Mouse (Mus musculus): ENCODE results near the gene Serpinf2. TPM values are rescaled to one million over a fixed set of nuclear protein-coding genes. Genes with fewer than 3 reads are reported as not detected.

Serpinf2 gene
- polyA plus RNA-seq, 1 experiment = not detected

DNA sequence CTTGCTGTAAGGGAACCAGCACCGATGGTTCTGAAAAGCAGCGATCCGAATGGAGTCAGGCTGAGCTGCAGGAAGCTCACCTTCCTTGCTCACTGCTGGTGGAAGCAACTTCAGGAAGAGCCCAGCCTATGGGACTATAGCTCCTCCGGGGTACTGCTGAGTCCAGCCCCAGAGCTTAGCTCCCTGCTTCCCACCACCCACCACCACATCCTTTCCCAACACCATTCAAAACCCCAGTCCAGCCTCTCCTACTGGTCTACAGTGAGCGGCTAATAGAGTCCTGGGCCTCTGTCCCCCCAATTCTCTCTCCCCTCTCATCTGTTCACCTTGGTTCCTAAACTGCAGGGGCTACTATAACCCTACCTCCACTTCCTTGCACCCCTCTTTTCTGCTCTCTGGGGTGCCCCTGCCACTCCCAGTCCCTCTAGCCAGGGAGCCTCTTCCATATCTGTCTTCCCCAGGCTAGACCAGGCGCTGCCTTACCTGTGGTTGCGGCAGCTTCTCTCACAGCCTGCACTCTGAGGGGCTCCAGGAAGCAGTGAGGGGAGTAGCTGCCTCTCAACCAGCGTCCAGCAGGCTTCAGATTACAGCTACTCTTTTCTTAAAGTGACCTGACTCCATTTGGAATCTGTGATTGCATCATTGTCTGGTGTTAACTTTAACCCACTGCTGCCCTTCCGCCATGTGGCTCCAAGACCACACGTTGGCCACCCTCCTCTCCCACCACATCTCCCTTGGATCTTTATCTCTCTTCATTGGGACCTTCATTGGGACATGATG lies 17.2 kb downstream of the Serpinf2 start, which contains the start of gene Serpinf1:
Serpinf1 (minus strand) TSS at position 689 of the 780 bp plus-strand sequence.
- Histone ChIP-seq H3K4me3 (replicated peaks) (no peak within 1 kb of the TSS), H3K4me1 (peaks cover 18% of the 10 kb centered on the region; the same call in 1 of the 2 replicates), H3K36me3 (replicated peaks; ENCODE audit: low read length) (no peaks in the 10 kb centered on the region), H3K27me3 (replicated peaks) (peaks cover 59% of the 10 kb centered on the region), H3K9me3 (no peaks in the 10 kb centered on the region)
- TF ChIP-seq FLI1 (IDR thresholded peaks at IDR 0.05; ENCODE audit: low read length) = no peak
- no peak for TF ChIP-seq GATA1 (IDR thresholded peaks at IDR 0.05; ENCODE audit: borderline replicate concordance, low read length)

DNA sequence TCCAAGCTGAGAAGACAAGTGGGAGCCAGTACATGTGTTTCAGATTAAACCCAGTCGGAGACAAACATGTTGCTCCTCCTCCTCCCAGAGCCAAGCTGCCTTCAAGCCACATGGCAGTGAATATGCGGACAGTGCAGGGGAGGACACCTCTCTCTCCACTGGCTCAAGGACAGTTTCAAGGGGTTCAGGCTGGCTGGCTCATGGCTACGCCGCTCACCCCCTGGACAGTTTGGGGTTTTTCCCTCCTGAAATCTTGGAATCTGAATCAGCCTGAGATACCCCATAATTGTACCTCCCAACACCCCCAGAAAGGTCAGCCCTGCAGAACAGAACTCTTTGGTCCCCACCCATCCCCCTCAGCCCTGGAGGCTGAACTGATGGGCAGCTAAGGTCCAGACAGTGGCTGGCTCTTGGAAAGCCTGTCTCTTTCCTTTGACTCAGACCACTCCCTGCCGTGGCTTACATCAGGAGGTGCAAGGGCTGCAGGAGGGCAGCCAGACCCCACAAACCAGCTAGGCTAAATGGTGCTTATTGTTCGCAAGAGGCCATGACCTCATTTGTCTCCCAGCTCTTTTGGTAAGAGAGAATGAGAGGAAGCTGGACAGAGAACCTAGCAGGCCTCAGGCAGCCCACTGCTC lies 17.9 kb downstream of the Serpinf2 start:
- H3K27me3 ChIP-seq (replicated peaks) = peaks cover 59% of the 10 kb centered on the region
- peaks cover 22% of the 10 kb centered on the region for H3K4me1 ChIP-seq
- H3K4me3 ChIP-seq (replicated peaks) = no peak overlapping the region
- no peak for TF ChIP-seq GATA1 (IDR thresholded peaks at IDR 0.05; ENCODE audit: borderline replicate concordance, low read length)
- no peak for TF ChIP-seq FLI1 (IDR thresholded peaks at IDR 0.05; ENCODE audit: low read length)
- no peaks in the 10 kb centered on the region for H3K9me3 ChIP-seq
- H3K36me3 ChIP-seq (replicated peaks; ENCODE audit: low read length) = no peaks in the 10 kb centered on the region

DNA sequence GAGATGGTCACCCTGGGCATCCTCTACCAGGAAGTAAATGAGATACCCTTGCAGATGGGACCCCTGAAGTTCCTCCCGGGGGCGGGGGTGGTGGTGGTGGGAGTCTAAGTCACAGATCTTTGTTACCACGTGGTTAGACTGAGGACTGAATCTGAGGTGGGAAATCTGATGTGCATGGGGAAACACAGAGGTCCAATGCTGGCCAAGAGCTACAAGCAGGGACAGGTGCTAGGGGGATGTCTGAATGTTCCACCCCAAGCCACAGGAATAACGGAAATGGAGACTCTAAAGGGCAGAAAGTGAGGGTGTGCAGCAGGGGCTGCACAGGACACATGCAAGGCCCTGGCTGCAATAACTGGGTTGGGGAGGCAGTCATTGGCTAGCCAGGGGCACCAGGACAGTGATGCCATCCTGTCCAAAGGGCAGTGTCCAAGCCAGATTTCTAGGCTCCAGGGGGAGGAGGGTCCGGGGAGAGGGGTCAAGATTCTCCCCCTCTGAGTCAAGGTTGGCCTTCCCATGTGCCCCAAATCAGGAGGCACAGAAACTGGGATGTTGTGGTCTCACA lies 18.5 kb downstream of the Serpinf2 start:
- Histone ChIP-seq H3K9me3 (no peaks in the 10 kb centered on the region), H3K4me3 (replicated peaks) (no peak overlapping the region), H3K4me1 (peaks cover 28% of the 10 kb centered on the region), H3K27me3 (replicated peaks) (peaks cover 57% of the 10 kb centered on the region), H3K36me3 (replicated peaks; ENCODE audit: low read length) (no peaks in the 10 kb centered on the region)
- no peak for TF ChIP-seq FLI1 (IDR thresholded peaks at IDR 0.05; ENCODE audit: low read length)
- no peak for TF ChIP-seq GATA1 (IDR thresholded peaks at IDR 0.05; ENCODE audit: borderline replicate concordance, low read length)

- no peak overlapping the region for H3K4me3 ChIP-seq (replicated peaks)
- H3K4me1 ChIP-seq = peaks cover 37% of the 10 kb centered on the region
- TF ChIP-seq FLI1 (IDR thresholded peaks at IDR 0.05; ENCODE audit: low read length) (no peak), GATA1 (IDR thresholded peaks at IDR 0.05; ENCODE audit: borderline replicate concordance, low read length) (no peak)
- H3K27me3 ChIP-seq (replicated peaks) = peaks cover 50% of the 10 kb centered on the region
- H3K36me3 ChIP-seq (replicated peaks; ENCODE audit: low read length) = no peaks in the 10 kb centered on the region
- no peaks in the 10 kb centered on the region for H3K9me3 ChIP-seq
Measured at GRCm38 (mm10) chr11:75420037-75420436, 19.4 kb downstream of the Serpinf2 start.

DNA sequence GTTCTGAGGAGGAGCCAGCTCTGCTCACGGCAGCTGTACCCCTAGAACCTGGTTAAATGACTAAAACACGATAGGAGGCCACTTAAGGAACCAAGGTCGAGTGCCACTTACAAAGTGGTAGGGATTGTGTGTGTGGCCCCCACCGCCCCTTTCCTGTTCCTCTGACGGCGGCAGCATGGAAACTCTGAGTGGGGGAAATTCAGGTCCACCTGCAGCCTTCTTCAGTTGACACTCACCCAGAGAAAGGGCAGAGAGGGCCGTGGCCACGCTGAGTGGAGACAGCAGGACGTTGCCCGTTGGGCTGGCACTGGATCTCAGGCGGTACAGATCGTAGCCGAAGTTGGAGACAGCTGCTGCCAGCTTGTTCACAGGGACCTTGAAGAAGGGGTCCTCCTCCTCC lies 23.4 kb downstream of the Serpinf2 start:
- Histone ChIP-seq H3K27me3 (replicated peaks) (peaks cover 15% of the 10 kb centered on the region), H3K36me3 (replicated peaks; ENCODE audit: low read length) (no peaks in the 10 kb centered on the region), H3K9me3 (no peaks in the 10 kb centered on the region), H3K4me1 (peaks cover 55% of the 10 kb centered on the region), H3K4me3 (replicated peaks) (peak overlapping the region; percentile 20)
- TF ChIP-seq GATA1 (IDR thresholded peaks at IDR 0.05; ENCODE audit: borderline replicate concordance, low read length) = no peak
- no peak for TF ChIP-seq FLI1 (IDR thresholded peaks at IDR 0.05; ENCODE audit: low read length)

- no peaks in the 10 kb centered on the region for H3K9me3 ChIP-seq
- H3K27me3 ChIP-seq (replicated peaks) = peaks cover 7% of the 10 kb centered on the region
- no peak for TF ChIP-seq GATA1 (IDR thresholded peaks at IDR 0.05; ENCODE audit: borderline replicate concordance, low read length)
- TF ChIP-seq FLI1 (IDR thresholded peaks at IDR 0.05; ENCODE audit: low read length) = no peak
- no peaks in the 10 kb centered on the region for H3K36me3 ChIP-seq (replicated peaks; ENCODE audit: low read length)
- H3K4me1 ChIP-seq = peaks cover 63% of the 10 kb centered on the region
- H3K4me3 ChIP-seq (replicated peaks) = peak overlapping the region; percentile 42
Measured at GRCm38 (mm10) chr11:75415096-75415495, 24.3 kb downstream of the Serpinf2 start.

- TF ChIP-seq GATA1 (IDR thresholded peaks at IDR 0.05; ENCODE audit: borderline replicate concordance, low read length) (no peak), FLI1 (IDR thresholded peaks at IDR 0.05; ENCODE audit: low read length) (no peak)
- H3K4me1 ChIP-seq = peaks cover 56% of the 10 kb centered on the region
- no peak overlapping the region for H3K4me3 ChIP-seq (replicated peaks)
- H3K36me3 ChIP-seq (replicated peaks; ENCODE audit: low read length) = peaks cover 4% of the 10 kb centered on the region
- no peaks in the 10 kb centered on the region for H3K27me3 ChIP-seq (replicated peaks)
- no peaks in the 10 kb centered on the region for H3K9me3 ChIP-seq
Measured at GRCm38 (mm10) chr11:75410591-75410990, 28.8 kb downstream of the Serpinf2 start.

- Histone ChIP-seq H3K9me3 (no peaks in the 10 kb centered on the region), H3K4me1 (peaks cover 49% of the 10 kb centered on the region), H3K36me3 (replicated peaks; ENCODE audit: low read length) (peaks cover 4% of the 10 kb centered on the region), H3K27me3 (replicated peaks) (no peaks in the 10 kb centered on the region), H3K4me3 (replicated peaks) (no peak overlapping the region)
- TF ChIP-seq GATA1 (IDR thresholded peaks at IDR 0.05; ENCODE audit: borderline replicate concordance, low read length) (no peak), FLI1 (IDR thresholded peaks at IDR 0.05; ENCODE audit: low read length) (no peak)
Measured at GRCm38 (mm10) chr11:75409679-75410575, 29.5 kb downstream of the Serpinf2 start.

GRCm38 (mm10) chr11:75406865-75407264 lies 32.5 kb downstream of the Serpinf2 start:
- Histone ChIP-seq H3K4me3 (replicated peaks) (no peak overlapping the region), H3K9me3 (no peaks in the 10 kb centered on the region), H3K4me1 (peaks cover 49% of the 10 kb centered on the region), H3K36me3 (replicated peaks; ENCODE audit: low read length) (peaks cover 10% of the 10 kb centered on the region), H3K27me3 (replicated peaks) (no peaks in the 10 kb centered on the region)
- no peak for TF ChIP-seq FLI1 (IDR thresholded peaks at IDR 0.05; ENCODE audit: low read length)
- TF ChIP-seq GATA1 (IDR thresholded peaks at IDR 0.05; ENCODE audit: borderline replicate concordance, low read length) = no peak

Data from megakaryocyte, embryonic 14.5 days (primary cell).